Mouse (Mus musculus) monocyte, adult 2 months (primary cell): ENCODE data around the gene Aktip.

Source experiments
- DNase-seq, 2 experiments: peaks; one replicate each; pipeline ENCODE4 v3.0.0; 2022; ENCODE audit warnings: low spot score in 2 of 2, low read depth in 1 of 2

Gene Aktip

DNA sequence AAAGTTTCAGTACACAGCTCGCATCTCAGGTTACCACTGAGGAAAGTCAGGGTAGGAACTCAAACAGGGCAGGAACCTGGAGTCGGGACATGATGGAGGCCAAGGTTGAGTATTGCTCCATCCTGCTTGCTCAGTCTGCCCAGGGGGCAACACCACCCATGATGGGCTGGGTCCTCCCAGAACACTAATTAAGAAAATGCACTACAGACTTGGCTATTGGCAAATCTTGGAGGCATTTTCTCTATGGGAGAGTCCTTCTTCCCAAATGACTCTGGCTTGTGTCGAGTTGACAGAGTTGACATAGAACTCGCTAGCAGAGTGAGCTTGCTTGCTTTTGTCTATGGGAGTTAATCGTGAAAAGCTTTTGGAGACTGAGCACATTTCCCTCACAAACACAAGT is 6.8 kb downstream of the Aktip start:
- DNase-seq: no peak

- DNase-seq: no peak
These were observed 8.9 kb downstream of the Aktip start for GRCm38 (mm10) chr8:91190816-91191340.

GRCm38 (mm10) chr8:91188152-91188551 is 11.6 kb downstream of the Aktip start:
- DNase-seq: no peak

DNA sequence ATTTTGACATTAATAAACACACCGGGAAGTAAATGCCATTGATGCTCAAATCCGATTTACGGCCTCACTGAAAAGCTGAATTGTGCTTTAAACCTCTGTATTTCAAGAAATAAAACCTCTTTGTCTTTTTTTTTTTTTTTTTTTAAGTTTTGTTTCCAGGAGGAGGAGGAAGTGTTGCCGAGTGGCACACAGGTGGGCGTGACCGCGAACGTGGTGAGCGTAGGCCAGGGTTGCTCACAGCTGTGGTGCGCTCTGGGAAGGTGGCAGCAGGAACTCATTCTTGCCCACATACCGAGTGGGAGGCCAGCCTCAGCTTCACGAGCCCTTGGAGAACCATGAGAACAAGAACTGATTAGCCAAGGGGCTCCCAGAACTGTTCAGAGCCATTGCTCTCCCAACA is 13.4 kb downstream of the Aktip start:
- no peak for DNase-seq

DNA sequence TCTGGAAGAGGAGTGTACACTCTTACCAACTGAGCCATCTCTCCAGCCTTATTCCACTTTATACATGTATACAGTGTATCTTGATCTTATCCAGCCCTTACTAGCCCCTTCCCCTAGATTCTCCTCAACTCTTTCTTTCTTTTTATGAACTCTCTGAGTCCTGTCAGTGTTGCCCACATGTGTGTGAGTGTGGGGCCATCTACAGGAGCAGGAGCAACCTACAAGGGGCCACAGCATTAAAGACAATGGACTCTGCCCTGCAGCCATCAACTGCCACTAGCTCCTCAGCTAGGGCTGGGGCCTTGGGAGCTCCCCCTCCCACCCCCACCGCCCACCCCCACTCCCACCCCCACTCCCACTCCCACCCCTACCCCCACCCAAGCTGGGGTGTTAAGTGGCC is 22.1 kb downstream of the Aktip start:
- no peak for DNase-seq

DNA sequence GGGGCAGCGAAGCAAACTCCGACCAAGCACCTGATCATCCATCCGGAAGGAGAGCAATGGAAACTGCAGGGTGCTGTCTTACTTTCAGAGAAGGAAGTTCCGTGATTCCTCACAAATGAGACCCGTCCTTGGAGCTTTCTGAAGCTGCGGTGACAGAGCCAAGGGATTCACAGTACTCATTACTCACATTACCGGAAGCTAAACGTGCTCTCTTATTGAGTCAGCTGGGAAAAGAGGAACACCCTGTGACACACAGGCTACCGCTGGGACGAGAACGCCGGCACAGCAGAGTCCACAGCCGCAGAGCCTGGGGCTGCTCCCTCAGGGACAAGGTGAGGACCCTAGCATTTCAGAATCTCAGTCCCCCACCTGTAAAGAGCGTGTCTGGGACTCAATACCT is 23.6 kb downstream of the Aktip start:
- no peak for DNase-seq

DNA sequence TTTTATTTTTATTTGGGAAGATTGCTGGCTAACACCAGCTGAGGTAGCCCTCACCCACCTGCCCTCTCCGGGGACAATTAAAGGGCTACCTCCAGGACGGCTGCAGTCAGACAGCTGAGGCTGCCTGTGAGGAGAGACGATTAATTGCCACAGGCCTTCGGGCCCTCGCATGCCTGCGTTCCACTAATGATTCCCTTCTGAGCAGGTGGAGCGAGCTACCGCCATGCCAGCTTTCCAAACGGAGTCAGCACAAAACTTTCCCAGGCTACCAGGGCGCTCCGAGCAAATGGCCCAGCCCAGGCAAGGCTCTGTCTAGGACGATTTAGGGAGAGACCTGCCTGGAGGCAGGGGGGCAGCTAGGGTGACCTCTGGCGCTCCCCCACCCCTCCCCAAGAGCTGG is 28.2 kb downstream of the Aktip start:
- DNase-seq: no peak

DNA sequence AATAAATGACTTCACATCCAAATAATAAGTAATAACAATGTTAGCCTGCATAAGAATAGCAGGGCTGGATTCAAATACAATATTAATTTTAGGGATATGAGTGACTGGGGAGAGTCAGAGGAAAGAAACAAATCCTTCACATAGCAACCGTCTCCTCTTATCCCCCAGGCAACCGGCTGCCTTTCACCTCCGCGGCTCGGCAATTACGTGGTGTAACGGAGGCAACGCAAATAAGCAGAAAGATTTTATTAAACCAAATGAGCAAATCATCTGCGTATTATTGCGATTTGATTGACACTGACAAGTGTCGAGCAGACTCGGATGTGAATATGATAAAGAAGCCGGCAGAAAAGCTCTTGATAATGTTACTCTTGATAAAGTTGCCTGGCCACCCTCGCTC is 28.9 kb downstream of the Aktip start:
- DNase-seq: no peak

- no peak for DNase-seq
These were observed 29.6 kb downstream of the Aktip start for GRCm38 (mm10) chr8:91170152-91170551.

- DNase-seq: no peak
These were observed 39.6 kb downstream of the Aktip start for GRCm38 (mm10) chr8:91159959-91160800.

DNA sequence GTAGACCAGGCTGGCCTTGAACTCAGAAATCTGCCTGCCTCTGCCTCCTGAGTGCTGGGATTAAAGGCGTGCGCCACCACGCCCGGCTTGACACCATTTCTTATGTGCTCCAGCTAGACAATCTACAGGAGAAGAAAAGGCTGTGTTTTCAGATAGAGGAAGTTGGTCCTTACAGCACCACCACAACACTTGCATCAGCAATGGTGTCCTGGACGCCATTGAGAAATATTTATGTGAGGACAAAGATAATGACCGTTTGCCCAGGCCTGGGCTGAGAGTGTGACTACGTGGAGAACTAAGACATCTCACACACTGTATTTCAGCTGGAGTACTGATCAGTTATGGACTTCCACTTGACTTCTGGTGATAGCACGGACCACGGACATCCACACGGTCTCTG is 41.2 kb downstream of the Aktip start:
- DNase-seq: no peak

- no peak for DNase-seq
These were observed 45.2 kb downstream of the Aktip start for GRCm38 (mm10) chr8:91154564-91154963.

GRCm38 (mm10) chr8:91153831-91154230 is 45.9 kb downstream of the Aktip start:
- no peak for DNase-seq

GRCm38 (mm10) chr8:91151531-91151930 is 48.2 kb downstream of the Aktip start:
- no peak for DNase-seq

DNA sequence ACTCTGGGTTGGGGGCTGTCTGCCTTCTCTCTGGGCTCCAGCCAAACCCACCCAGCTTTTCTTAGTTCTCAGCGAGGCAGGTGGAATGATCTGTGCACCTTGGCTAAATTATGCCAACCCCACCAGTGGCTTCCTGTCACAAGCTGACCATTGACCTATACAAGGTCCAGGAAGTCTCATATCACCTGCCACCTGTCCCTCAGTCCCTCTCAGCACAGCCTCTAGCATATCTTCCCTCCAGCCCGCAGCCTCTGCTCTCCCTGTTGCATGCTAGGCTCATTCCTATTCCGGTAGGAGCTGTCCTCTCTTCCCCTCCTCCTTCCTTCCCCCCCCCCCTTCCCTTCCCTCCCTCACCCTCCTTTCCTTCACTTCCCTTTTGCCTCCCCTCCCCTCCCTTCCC is 50.5 kb downstream of the Aktip start:
- no peak for DNase-seq

DNA sequence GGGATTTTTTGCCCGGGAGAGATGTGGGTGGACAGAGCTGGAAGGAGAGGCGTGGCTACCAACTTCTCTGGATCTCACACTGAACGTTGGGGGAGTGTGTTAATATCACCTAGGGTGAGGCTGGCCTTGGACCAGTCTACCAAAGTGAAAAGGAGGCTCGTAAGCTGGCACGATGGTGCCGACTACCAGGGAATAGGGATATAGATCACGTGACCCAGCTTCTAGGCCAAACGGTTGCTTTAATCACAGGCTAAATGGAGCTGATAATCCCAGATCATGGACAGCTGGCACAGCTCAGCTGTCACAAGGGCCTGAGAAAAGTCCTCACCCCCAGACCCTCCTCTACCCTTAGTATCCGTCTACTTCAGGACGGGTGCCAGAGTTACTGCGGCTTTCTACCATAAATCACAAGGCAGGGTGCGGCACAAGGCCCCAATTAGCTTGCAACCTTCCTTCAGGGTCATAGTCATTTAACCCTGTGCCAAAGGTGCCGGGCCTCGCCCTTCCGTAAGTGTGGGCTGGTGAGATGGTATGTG is 51.1 kb downstream of the Aktip start:
- no peak for DNase-seq

DNA sequence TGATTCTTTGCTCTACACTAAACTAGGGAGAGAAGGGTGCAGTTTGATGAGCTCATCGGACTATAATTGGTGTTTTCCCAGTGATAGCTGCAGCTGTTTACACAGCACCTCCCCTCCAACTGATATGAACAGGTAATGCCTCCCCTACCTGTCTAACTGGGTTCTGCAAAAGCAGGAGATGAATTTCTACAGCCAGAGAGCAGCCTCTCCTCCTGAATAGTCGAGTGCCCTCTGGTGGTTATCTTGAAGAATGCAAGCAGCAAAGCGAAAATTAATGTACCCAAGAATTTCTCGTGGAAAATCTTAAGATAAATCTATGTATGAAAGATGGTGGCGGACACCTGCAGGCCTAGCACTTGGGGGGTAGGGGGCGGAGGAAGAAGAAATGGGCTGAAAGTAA is 52.1 kb downstream of the Aktip start:
- no peak for DNase-seq

DNA sequence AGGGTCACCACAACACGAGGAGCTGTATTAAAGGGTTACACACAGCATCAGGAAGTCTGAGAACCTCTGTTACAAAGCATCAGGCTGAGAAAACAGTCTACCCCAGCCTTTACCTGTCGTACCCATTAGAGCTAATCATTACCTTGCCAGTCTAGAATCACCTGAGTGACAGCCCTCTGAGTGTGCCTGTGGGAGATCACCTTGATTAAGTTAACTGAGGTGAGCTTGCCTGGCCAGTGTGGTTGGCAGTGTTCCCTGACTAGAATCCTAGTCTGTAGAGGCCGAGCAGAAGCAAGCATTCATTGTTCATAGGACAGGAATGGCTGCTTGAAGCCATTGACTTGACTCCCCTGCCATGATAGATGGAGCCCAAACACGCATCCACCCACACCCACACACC is 58.9 kb downstream of the Aktip start:
- no peak for DNase-seq

- DNase-seq: no peak
These were observed 64.2 kb downstream of the Aktip start for GRCm38 (mm10) chr8:91135308-91136181.

DNA sequence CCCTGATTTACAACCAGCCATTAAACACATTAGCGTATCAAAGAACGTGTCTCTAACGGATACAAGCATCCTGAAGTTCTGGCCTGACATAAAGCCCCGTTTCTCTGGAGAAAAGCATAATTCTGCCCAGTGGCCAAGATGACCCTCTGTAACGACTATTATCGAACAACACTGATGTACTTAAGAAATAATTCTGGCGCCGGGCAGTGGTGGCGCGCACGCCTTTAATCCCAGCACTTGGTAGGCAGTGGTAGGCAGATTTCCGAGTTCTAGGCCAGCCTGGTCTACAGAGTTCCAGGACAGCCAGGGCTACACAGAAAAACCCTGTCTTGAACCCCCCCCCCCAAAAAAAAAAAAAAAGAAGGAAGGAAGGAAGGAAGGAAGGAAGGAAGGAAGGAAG is 65.1 kb downstream of the Aktip start:
- DNase-seq: no peak

GRCm38 (mm10) chr8:91134070-91134475 is 65.7 kb downstream of the Aktip start:
- DNase-seq: peak; percentile 97 to 99
